Mouse (Mus musculus) megakaryocyte, embryonic 14.5 days (primary cell): Measurements from ENCODE around the gene Ccdc24. TPM values are rescaled to one million over a fixed set of nuclear protein-coding genes. Genes with fewer than 3 reads are reported as not detected.
A peak's percentile ranks its signal among the peaks of the same experiment; 100 is the strongest.

Source experiments
- H3K27me3 ChIP-seq: replicated peaks from 2 replicates; pipeline ENCODE3; 2012; ENCODE audit warnings: inconsistent platforms
- H3K36me3 ChIP-seq: replicated peaks from 2 replicates; pipeline ENCODE3; 2012; ENCODE audit warnings: low read length, inconsistent platforms, mixed read lengths
- H3K4me1 ChIP-seq: 2 replicates; pipeline ENCODE4 v1.6.1; 2012; ENCODE audit warnings: inconsistent platforms
- H3K4me3 ChIP-seq: replicated peaks from 2 replicates; pipeline ENCODE3; 2012; ENCODE audit warnings: moderate library complexity, mild to moderate bottlenecking, inconsistent platforms
- H3K9me3 ChIP-seq: 2 replicates; pipeline ENCODE4 v1.6.1; 2012; ENCODE audit warnings: inconsistent platforms
- FLI1 ChIP-seq: IDR thresholded peaks from 2 replicates; pipeline ENCODE4 v1.6.1; 2012; ENCODE audit warnings: low read length, inconsistent platforms, mixed read lengths
- GATA1 ChIP-seq: IDR thresholded peaks from 3 replicates; pipeline ENCODE4 v1.6.1; 2012; ENCODE audit warnings: mixed read lengths, low read length, inconsistent platforms, borderline replicate concordance
- polyA plus RNA-seq: library from polyadenylated mRNA; stranded (reverse); fragments of >175 nt; gene quantifications from 2 replicates; pipeline ENCODE4 v1.2.3, GENCODE M21; 2012; ENCODE audit warnings: low replicate concordance; ENCODE audit not compliant: insufficient read depth

The Ccdc24 gene
- polyA plus RNA-seq, 1 experiment, result not detected

GRCm38 (mm10) chr4:117846261-117846660 lies 26.1 kb downstream of the Ccdc24 start:
- Histone ChIP-seq H3K4me3 (no peak overlapping the region), H3K27me3 (peaks cover 76% of the 10 kb centered on the region), H3K36me3 (peaks cover 4% of the 10 kb centered on the region), H3K4me1 (no peaks in the 10 kb centered on the region), H3K9me3 (no peaks in the 10 kb centered on the region)
- TF ChIP-seq FLI1 (no peak), GATA1 (no peak)

- no peak overlapping the region for H3K4me3 ChIP-seq
- H3K4me1 ChIP-seq, result no peaks in the 10 kb centered on the region
- H3K27me3 ChIP-seq, result peaks cover 79% of the 10 kb centered on the region
- peaks cover 4% of the 10 kb centered on the region for H3K36me3 ChIP-seq
- H3K9me3 ChIP-seq, result no peaks in the 10 kb centered on the region
- TF ChIP-seq FLI1, result no peak
- TF ChIP-seq GATA1, result no peak
Observed at GRCm38 (mm10) chr4:117845316-117845715, 27.0 kb downstream of the Ccdc24 start.

- Histone ChIP-seq H3K27me3 (peaks cover 76% of the 10 kb centered on the region), H3K4me1 (0 out of 2 replicates have a peak, but pooled peaks cover under 1% of the 10 kb centered on the region), H3K36me3 (peaks cover 4% of the 10 kb centered on the region), H3K9me3 (no peaks in the 10 kb centered on the region), H3K4me3 (no peak overlapping the region)
- TF ChIP-seq GATA1, result no peak
- TF ChIP-seq FLI1, result no peak
Observed at GRCm38 (mm10) chr4:117844467-117844866, 27.9 kb downstream of the Ccdc24 start.

- H3K36me3 ChIP-seq, result peaks cover 4% of the 10 kb centered on the region
Observed at GRCm38 (mm10) chr4:117843101-117843500, 29.3 kb downstream of the Ccdc24 start.

GRCm38 (mm10) chr4:117841566-117841965 lies 30.8 kb downstream of the Ccdc24 start:
- H3K4me3 ChIP-seq, result no peak overlapping the region
- H3K4me1 ChIP-seq, result peaks cover 22% of the 10 kb centered on the region
- peaks cover 4% of the 10 kb centered on the region for H3K36me3 ChIP-seq
- TF ChIP-seq FLI1 (no peak), GATA1 (no peak)
- H3K27me3 ChIP-seq, result peaks cover 68% of the 10 kb centered on the region
- no peaks in the 10 kb centered on the region for H3K9me3 ChIP-seq

More at GRCm38 (mm10) chr4:117843101-117843500, 29.3 kb downstream of the Ccdc24 start:
- peaks cover 70% of the 10 kb centered on the region for H3K27me3 ChIP-seq
- H3K4me3 ChIP-seq, result no peak overlapping the region
- peaks cover 10% of the 10 kb centered on the region for H3K4me1 ChIP-seq
- TF ChIP-seq GATA1, result no peak
- TF ChIP-seq FLI1, result no peak
- H3K9me3 ChIP-seq, result no peaks in the 10 kb centered on the region

- TF ChIP-seq FLI1, result no peak
- no peak for TF ChIP-seq GATA1
Observed at GRCm38 (mm10) chr4:117840821-117841220, 31.5 kb downstream of the Ccdc24 start.

GRCm38 (mm10) chr4:117839366-117839765 lies 33.0 kb downstream of the Ccdc24 start:
- no peak for TF ChIP-seq FLI1
- no peak for TF ChIP-seq GATA1
- Histone ChIP-seq H3K4me3 (no peak overlapping the region), H3K36me3 (no peaks in the 10 kb centered on the region), H3K4me1 (peaks cover 42% of the 10 kb centered on the region), H3K27me3 (peaks cover 69% of the 10 kb centered on the region), H3K9me3 (no peaks in the 10 kb centered on the region)

More at GRCm38 (mm10) chr4:117840821-117841220, 31.5 kb downstream of the Ccdc24 start:
- peaks cover 28% of the 10 kb centered on the region for H3K4me1 ChIP-seq
- no peak overlapping the region for H3K4me3 ChIP-seq
- no peaks in the 10 kb centered on the region for H3K9me3 ChIP-seq
- H3K27me3 ChIP-seq, result peaks cover 67% of the 10 kb centered on the region
- H3K36me3 ChIP-seq, result peaks cover under 1% of the 10 kb centered on the region

- Histone ChIP-seq H3K9me3 (no peaks in the 10 kb centered on the region), H3K4me1 (peaks cover 49% of the 10 kb centered on the region), H3K27me3 (peaks cover 64% of the 10 kb centered on the region), H3K36me3 (no peaks in the 10 kb centered on the region), H3K4me3 (no peak overlapping the region)
- TF ChIP-seq GATA1 (no peak), FLI1 (no peak)
Observed at GRCm38 (mm10) chr4:117837271-117837670, 35.1 kb downstream of the Ccdc24 start.

- no peaks in the 10 kb centered on the region for H3K36me3 ChIP-seq
- TF ChIP-seq FLI1 (no peak), GATA1 (no peak)
- peak overlapping the region; percentile 94 for H3K4me3 ChIP-seq
Observed at GRCm38 (mm10) chr4:117836204-117836767, 36.1 kb downstream of the Ccdc24 start.

GRCm38 (mm10) chr4:117835531-117836111 lies 36.7 kb downstream of the Ccdc24 start:
- peak overlapping the region; percentile 94 for H3K4me3 ChIP-seq
- no peaks in the 10 kb centered on the region for H3K9me3 ChIP-seq
- TF ChIP-seq GATA1, result no peak
- TF ChIP-seq FLI1, result no peak
- H3K27me3 ChIP-seq, result peaks cover 58% of the 10 kb centered on the region
- H3K36me3 ChIP-seq, result no peaks in the 10 kb centered on the region
- H3K4me1 ChIP-seq, result peaks cover 65% of the 10 kb centered on the region

More at GRCm38 (mm10) chr4:117836204-117836767, 36.1 kb downstream of the Ccdc24 start:
- H3K9me3 ChIP-seq, result no peaks in the 10 kb centered on the region
- H3K27me3 ChIP-seq, result peaks cover 60% of the 10 kb centered on the region
- H3K4me1 ChIP-seq, result peaks cover 59% of the 10 kb centered on the region
